Mouse (Mus musculus) urinary bladder, postnatal 10 days (tissue): ENCODE results near the gene Zkscan16.
A peak's percentile ranks its signal among the peaks of the same experiment; 100 is the strongest.

Experiments
- DNase-seq: peaks from one replicate; pipeline ENCODE4 v3.0.0; 2022; ENCODE audit warnings: low spot score

Gene Zkscan16

GRCm38 (mm10) chr4:59000614-59001013 lies 57.2 kb downstream of the Zkscan16 start:
- no peak for DNase-seq

DNA sequence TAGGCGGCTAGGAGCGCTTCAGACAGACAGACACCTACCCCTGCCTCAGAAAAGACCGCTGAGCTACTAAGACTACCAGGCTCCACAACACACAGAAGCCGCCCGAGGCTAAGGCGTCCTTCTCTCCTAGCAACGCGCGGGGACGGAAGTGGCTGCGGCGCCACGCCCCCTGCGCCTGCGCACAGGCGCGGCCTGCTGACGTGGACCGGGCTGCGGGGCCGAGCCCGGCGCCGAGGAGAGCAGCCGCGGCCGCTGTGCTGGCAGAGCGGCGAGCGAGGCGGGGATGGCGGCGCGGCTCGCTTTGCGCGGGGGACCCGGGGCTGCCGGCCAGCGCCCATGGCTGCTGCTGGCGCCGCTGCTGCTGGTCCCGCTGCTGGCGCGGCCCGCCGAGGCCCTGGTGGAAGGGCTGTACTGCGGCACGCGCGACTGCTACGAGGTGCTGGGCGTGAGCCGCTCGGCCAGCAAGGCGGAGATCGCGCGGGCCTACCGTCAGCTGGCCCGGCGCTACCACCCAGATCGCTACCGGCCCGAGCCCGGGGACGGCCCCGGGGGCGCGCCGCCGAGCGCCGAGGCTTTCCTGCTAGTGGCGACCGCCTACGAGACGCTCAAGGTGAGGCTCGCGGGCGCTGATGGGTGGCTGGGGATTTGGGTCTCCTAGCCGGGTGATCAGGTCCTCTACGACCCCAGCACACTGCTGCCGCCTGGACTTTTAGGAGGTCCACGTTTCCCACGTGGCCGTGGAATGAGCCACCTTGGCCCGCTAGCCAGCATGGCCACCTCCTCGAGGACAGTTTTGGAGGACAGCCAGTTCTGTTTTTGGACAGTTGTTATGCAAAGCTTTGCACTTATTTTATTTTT lies 59.7 kb downstream of the Zkscan16 start, which contains the start of gene Gm20503:
TSS of gene Gm20503 (plus strand) at position 263 of the 858 bp plus-strand sequence.
- peak; percentile 69 for DNase-seq

DNA sequence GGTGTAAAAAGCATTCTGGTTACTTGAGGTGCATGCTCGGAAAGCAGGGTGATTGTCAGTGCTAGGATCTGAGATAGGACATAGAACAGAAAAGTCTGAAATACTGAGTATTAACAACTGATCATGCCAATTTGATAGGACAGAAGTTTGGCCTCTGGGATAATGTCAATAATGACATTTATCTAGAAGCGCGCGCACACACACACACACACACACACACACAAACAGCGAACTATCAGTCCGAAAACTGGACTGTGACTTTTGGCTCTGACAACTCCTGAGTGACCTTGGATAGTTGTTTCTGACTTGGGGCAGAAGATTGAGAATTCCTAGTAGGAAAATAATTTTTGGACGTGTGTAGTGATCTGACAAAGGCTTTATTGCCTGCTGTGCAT lies 60.4 kb downstream of the Zkscan16 start:
- DNase-seq: no peak

DNA sequence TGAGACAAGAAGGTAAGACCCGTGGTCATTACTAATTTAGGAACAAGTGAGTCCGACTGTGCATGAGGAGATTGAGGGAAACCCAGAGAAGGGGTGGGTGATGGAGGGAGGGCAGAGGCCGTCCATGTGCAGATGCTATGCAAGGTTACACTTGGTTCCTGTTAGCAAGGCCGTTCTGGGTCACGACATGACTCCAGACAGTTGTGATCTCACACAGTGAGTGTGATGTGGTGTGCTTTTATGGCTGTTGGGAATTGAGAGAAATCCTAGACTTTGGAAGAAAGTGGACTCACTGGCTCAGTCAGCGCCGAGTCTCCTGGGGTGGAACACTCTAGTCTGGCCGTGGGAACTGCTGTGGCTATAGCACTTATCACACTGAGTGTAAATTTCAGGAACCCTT lies 62.8 kb downstream of the Zkscan16 start:
- no peak for DNase-seq

GRCm38 (mm10) chr4:59007016-59007415 lies 63.6 kb downstream of the Zkscan16 start:
- no peak for DNase-seq
